Mouse (Mus musculus) erythroblast, adult 5-6 weeks (primary cell): Measurements from ENCODE around the gene Olfr553. TPM values are rescaled to one million over a fixed set of nuclear protein-coding genes. Genes with fewer than 3 reads are reported as not detected.

Source experiments
- total RNA-seq, 2 experiments: library from RNA; stranded (forward) in 1 of 2; stranded (reverse) in 1 of 2; fragments of 150-400 nt in 1 of 2; fragments of 200-764, 138-1000 nt in 1 of 2; gene quantifications; 2 replicates each; pipeline versions ENCODE4 v1.2.3 to v1.2.4; 2015 to 2017; ENCODE audit warnings: low replicate concordance in 2 of 2

Gene Olfr553
- total RNA-seq, 2 experiments from 2014 or later, result not detected

Other genes with a start within 250 kb of the Olfr553 start
- gene Rrm1, start 176.5 kb downstream of the Olfr553 start, total RNA-seq (2015; ENCODE audit: low replicate concordance), result 85.7 and 133 TPM in 2 replicates
- 265 and 267 TPM in 2 replicates for gene Rrm1, start 176.5 kb downstream of the Olfr553 start, total RNA-seq (2017; ENCODE audit: low replicate concordance)
- gene Olfr543, start 136.5 kb downstream of the Olfr553 start, total RNA-seq (2015; ENCODE audit: low replicate concordance), result not detected in 2 replicates
- not detected in 2 replicates for gene Olfr543, start 136.5 kb downstream of the Olfr553 start, total RNA-seq (2017; ENCODE audit: low replicate concordance)
- not detected in 2 replicates for gene Olfr544, start 129.9 kb downstream of the Olfr553 start, total RNA-seq (2015; ENCODE audit: low replicate concordance)
- gene Olfr544, start 129.9 kb downstream of the Olfr553 start, total RNA-seq (2017; ENCODE audit: low replicate concordance), result not detected in 2 replicates
- gene Olfr545, start 118.6 kb downstream of the Olfr553 start, total RNA-seq (2015; ENCODE audit: low replicate concordance), result not detected in 2 replicates
- not detected in 2 replicates for gene Olfr545, start 118.6 kb downstream of the Olfr553 start, total RNA-seq (2017; ENCODE audit: low replicate concordance)
- gene Olfr547, start 83.5 kb downstream of the Olfr553 start, total RNA-seq (2015; ENCODE audit: low replicate concordance), result not detected in 2 replicates
- not detected in 2 replicates for gene Olfr547, start 83.5 kb downstream of the Olfr553 start, total RNA-seq (2017; ENCODE audit: low replicate concordance)
- gene Olfr548-ps1, start 77.3 kb downstream of the Olfr553 start, total RNA-seq (2015; ENCODE audit: low replicate concordance), result not detected in 2 replicates
- gene Olfr548-ps1, start 77.3 kb downstream of the Olfr553 start, total RNA-seq (2017; ENCODE audit: low replicate concordance), result not detected in 2 replicates
- gene Olfr549, start 68.3 kb downstream of the Olfr553 start, total RNA-seq (2015; ENCODE audit: low replicate concordance), result not detected in 2 replicates
- gene Olfr549, start 68.3 kb downstream of the Olfr553 start, total RNA-seq (2017; ENCODE audit: low replicate concordance), result not detected in 2 replicates
- gene Trim21, start 52.7 kb downstream of the Olfr553 start, total RNA-seq (2015; ENCODE audit: low replicate concordance), result 6.9 and 25.9 TPM in 2 replicates
- 37.5 and 50.2 TPM in 2 replicates for gene Trim21, start 52.7 kb downstream of the Olfr553 start, total RNA-seq (2017; ENCODE audit: low replicate concordance)
- not detected in 2 replicates for gene Olfr550, start 46.8 kb downstream of the Olfr553 start, total RNA-seq (2015; ENCODE audit: low replicate concordance)
- gene Olfr550, start 46.8 kb downstream of the Olfr553 start, total RNA-seq (2017; ENCODE audit: low replicate concordance), result not detected in 2 replicates
- gene Olfr551, start 26.3 kb downstream of the Olfr553 start, total RNA-seq (2015; ENCODE audit: low replicate concordance), result not detected in 2 replicates
- not detected in 2 replicates for gene Olfr551, start 26.3 kb downstream of the Olfr553 start, total RNA-seq (2017; ENCODE audit: low replicate concordance)
- gene Olfr552, start 20.4 kb downstream of the Olfr553 start, total RNA-seq (2015; ENCODE audit: low replicate concordance), result not detected in 2 replicates
- gene Olfr552, start 20.4 kb downstream of the Olfr553 start, total RNA-seq (2017; ENCODE audit: low replicate concordance), result not detected in 2 replicates
- gene Olfr554, start 20.2 kb upstream of the Olfr553 start, total RNA-seq (2015; ENCODE audit: low replicate concordance), result not detected in 2 replicates
- gene Olfr554, start 20.2 kb upstream of the Olfr553 start, total RNA-seq (2017; ENCODE audit: low replicate concordance), result not detected in 2 replicates
- gene Olfr555, start 40.6 kb upstream of the Olfr553 start, total RNA-seq (2015; ENCODE audit: low replicate concordance), result not detected in 2 replicates
- not detected in 2 replicates for gene Olfr555, start 40.6 kb upstream of the Olfr553 start, total RNA-seq (2017; ENCODE audit: low replicate concordance)
- not detected in 2 replicates for gene Olfr556, start 46.7 kb upstream of the Olfr553 start, total RNA-seq (2015; ENCODE audit: low replicate concordance)
- not detected in 2 replicates for gene Olfr556, start 46.7 kb upstream of the Olfr553 start, total RNA-seq (2017; ENCODE audit: low replicate concordance)
- not detected in 2 replicates for gene Trim68, start 69.1 kb upstream of the Olfr553 start, total RNA-seq (2015; ENCODE audit: low replicate concordance)
- 0.51 TPM in 1 of 2 replicates, not detected in the other for gene Trim68, start 69.1 kb upstream of the Olfr553 start, total RNA-seq (2017; ENCODE audit: low replicate concordance)
- gene Olfr557, start 77.7 kb upstream of the Olfr553 start, total RNA-seq (2015; ENCODE audit: low replicate concordance), result not detected in 2 replicates
- not detected in 2 replicates for gene Olfr557, start 77.7 kb upstream of the Olfr553 start, total RNA-seq (2017; ENCODE audit: low replicate concordance)
- gene Olfr558, start 84.0 kb upstream of the Olfr553 start, total RNA-seq (2015; ENCODE audit: low replicate concordance), result not detected in 2 replicates
- gene Olfr558, start 84.0 kb upstream of the Olfr553 start, total RNA-seq (2017; ENCODE audit: low replicate concordance), result not detected in 2 replicates
- not detected in 2 replicates for gene Olfr33, start 100.9 kb upstream of the Olfr553 start, total RNA-seq (2015; ENCODE audit: low replicate concordance)
- gene Olfr33, start 100.9 kb upstream of the Olfr553 start, total RNA-seq (2017; ENCODE audit: low replicate concordance), result not detected in 2 replicates
- not detected in 2 replicates for gene Olfr559, start 109.3 kb upstream of the Olfr553 start, total RNA-seq (2015; ENCODE audit: low replicate concordance)
- gene Olfr559, start 109.3 kb upstream of the Olfr553 start, total RNA-seq (2017; ENCODE audit: low replicate concordance), result not detected in 2 replicates
- gene Olfr560, start 141.1 kb upstream of the Olfr553 start, total RNA-seq (2015; ENCODE audit: low replicate concordance), result not detected in 2 replicates
- gene Olfr560, start 141.1 kb upstream of the Olfr553 start, total RNA-seq (2017; ENCODE audit: low replicate concordance), result not detected in 2 replicates
- not detected in 2 replicates for gene Olfr78, start 141.3 kb upstream of the Olfr553 start, total RNA-seq (2015; ENCODE audit: low replicate concordance)
- gene Olfr78, start 141.3 kb upstream of the Olfr553 start, total RNA-seq (2017; ENCODE audit: low replicate concordance), result not detected in 2 replicates
- gene Olfr561, start 153.0 kb upstream of the Olfr553 start, total RNA-seq (2015; ENCODE audit: low replicate concordance), result not detected in 2 replicates
- gene Olfr561, start 153.0 kb upstream of the Olfr553 start, total RNA-seq (2017; ENCODE audit: low replicate concordance), result not detected in 2 replicates
- not detected in 2 replicates for gene Olfr564, start 185.3 kb upstream of the Olfr553 start, total RNA-seq (2015; ENCODE audit: low replicate concordance)
- not detected in 2 replicates for gene Olfr564, start 185.3 kb upstream of the Olfr553 start, total RNA-seq (2017; ENCODE audit: low replicate concordance)
- not detected in 2 replicates for gene Olfr566, start 240.5 kb upstream of the Olfr553 start, total RNA-seq (2015; ENCODE audit: low replicate concordance)
- gene Olfr566, start 240.5 kb upstream of the Olfr553 start, total RNA-seq (2017; ENCODE audit: low replicate concordance), result 0.77 TPM in 1 of 2 replicates, not detected in the other